Mouse (Mus musculus) heart, embryonic 14.5 days (tissue): ENCODE results near the gene Synrg. TPM values are rescaled to one million over a fixed set of nuclear protein-coding genes. Genes with fewer than 3 reads are reported as not detected.

Experiments used
- ATAC-seq: fragments of 200-750 bp; cut with Nextera tagmentation; 2 replicates; pipeline ENCODE4 v1.8.0; 2017; ENCODE audit warnings: low read depth, moderate TSS enrichment; ENCODE audit not compliant: insufficient number of reproducible peaks, insufficient read depth, low FRiP score
- H3K27ac ChIP-seq, 2 experiments: fragments of 200-500 bp in 1 of 2; fragments of 300-500 bp in 1 of 2; sonication (generic) in 1 of 2; replicated peaks in 1 of 2; 2 replicates each; pipeline ENCODE4 v1.5.1; 2012 to 2014; ENCODE audit warnings: low read depth in 2 of 2, low read length in 2 of 2, control low read depth in 1 of 2, mild to moderate bottlenecking in 1 of 2, mixed read lengths in 1 of 2; ENCODE audit not compliant: control insufficient read depth in 1 of 2, insufficient read depth in 1 of 2
- H3K27me3 ChIP-seq: fragments of 300-500 bp; sonication (generic); 2 replicates; pipeline ENCODE4 v1.6.1; 2014; ENCODE audit warnings: mild to moderate bottlenecking, low read length, control low read depth; ENCODE audit not compliant: control insufficient read depth, insufficient read depth
- H3K36me3 ChIP-seq: fragments of 300-500 bp; sonication (generic); 2 replicates; pipeline ENCODE4 v1.6.1; 2014; ENCODE audit warnings: mild to moderate bottlenecking, control low read depth, low read length, mixed read lengths; ENCODE audit not compliant: control insufficient read depth, insufficient read depth
- H3K4me1 ChIP-seq, 2 experiments: fragments of 200-500 bp in 1 of 2; fragments of 300-500 bp in 1 of 2; sonication (generic) in 1 of 2; 2 replicates each; pipeline ENCODE4 v1.6.1; 2012 to 2014; ENCODE audit warnings: low read length in 2 of 2, control low read depth in 1 of 2, mixed read lengths in 1 of 2; ENCODE audit not compliant: control insufficient read depth in 2 of 2, insufficient read depth in 2 of 2
- H3K4me2 ChIP-seq: fragments of 300-500 bp; sonication (generic); 2 replicates; pipeline ENCODE4 v1.6.1; 2014; ENCODE audit warnings: mild to moderate bottlenecking, low read length
- H3K4me3 ChIP-seq, 2 experiments: fragments of 200-500 bp in 1 of 2; fragments of 300-500 bp in 1 of 2; sonication (generic) in 1 of 2; 2 replicates each; pipeline ENCODE4 v1.5.1; 2012 to 2014; ENCODE audit warnings: low read length in 2 of 2, mild to moderate bottlenecking in 2 of 2, control low read depth in 1 of 2, low read depth in 1 of 2, moderate library complexity in 1 of 2; ENCODE audit not compliant: control insufficient read depth in 1 of 2, insufficient read depth in 1 of 2
- H3K9ac ChIP-seq: fragments of 300-500 bp; sonication (generic); 2 replicates; pipeline ENCODE4 v1.6.1; 2014; ENCODE audit warnings: mild to moderate bottlenecking, low read length
- H3K9me3 ChIP-seq: fragments of 300-500 bp; sonication (generic); 2 replicates; pipeline ENCODE4 v1.6.1; 2016; ENCODE audit warnings: low read length, control low read depth; ENCODE audit not compliant: control insufficient read depth
- WGBS: fragments of 180-500 bp; shearing (Covaris S2); extraction: QIAGEN DNeasy Blood & Tissue Kit; methylation state at CpG from one replicate; pipeline ENCODE4 v1.1.7; 2014; 5-methylcytosine and 5-hydroxymethylcytosine counted together
- polyA plus RNA-seq: library from polyadenylated mRNA; unstranded; fragments of >200 nt; fragmentation: Nextera tagmentation; extraction: Ambion mirVana; gene quantifications from 2 replicates; pipeline ENCODE4 v1.2.1, GENCODE M21; 2014

The Synrg gene
- polyA plus RNA-seq, 1 experiment from 2014 or later, result 10.8 TPM

- Histone ChIP-seq H3K4me2 (no peak overlapping the region), H3K4me3 (no peak overlapping the region), H3K36me3 (peaks cover 63% of the 10 kb centered on the region), H3K4me1 (peaks cover 17 to 26% of the 10 kb centered on the region in 2 experiments), H3K27me3 (peaks cover 55% of the 10 kb centered on the region), H3K27ac (no peak overlapping the region), H3K9me3 (0 out of 2 replicates have a peak, but pooled peaks cover 4% of the 10 kb centered on the region), H3K9ac (no peak overlapping the region)
- WGBS, result 94% methylated on average over 5 of the region's 5 CpGs
- ATAC-seq, result no peak
These were observed 63.0 kb downstream of the Synrg start for GRCm38 (mm10) chr11:84027231-84027630.

- Histone ChIP-seq H3K4me1 (peaks cover 17 to 26% of the 10 kb centered on the region in 2 experiments), H3K27ac (peak overlapping the region; percentile 61), H3K4me3 (0 out of 4 replicates have a peak overlapping the region, but pooled peaks of 1 of the 2 experiments have one; percentile 9), H3K9me3 (0 out of 2 replicates have a peak, but pooled peaks cover 4% of the 10 kb centered on the region), H3K4me2 (peak overlapping the region; percentile 53), H3K27me3 (peaks cover 65% of the 10 kb centered on the region), H3K36me3 (peaks cover 54% of the 10 kb centered on the region), H3K9ac (no peak overlapping the region)
- ATAC-seq, result peak; percentile 76
- WGBS, result 10% methylated on average over 9 of the region's 9 CpGs
These were observed 64.2 kb downstream of the Synrg start for GRCm38 (mm10) chr11:84028271-84029028.

- Histone ChIP-seq H3K27me3 (peaks cover 48% of the 10 kb centered on the region), H3K4me2 (no peak overlapping the region), H3K36me3 (peaks cover 20% of the 10 kb centered on the region), H3K9ac (no peak overlapping the region), H3K9me3 (no peaks in the 10 kb centered on the region), H3K27ac (no peak overlapping the region), H3K4me3 (no peak overlapping the region), H3K4me1 (peaks cover 17 to 25% of the 10 kb centered on the region in 2 experiments)
- ATAC-seq, result no peak
- WGBS, result 60% methylated on average over 9 of the region's 9 CpGs
These were observed 67.7 kb downstream of the Synrg start for GRCm38 (mm10) chr11:84031971-84032370.

- Histone ChIP-seq H3K36me3 (peaks cover 14% of the 10 kb centered on the region), H3K27me3 (peaks cover 45% of the 10 kb centered on the region), H3K27ac (no peak overlapping the region), H3K4me2 (no peak overlapping the region), H3K4me1 (peaks cover 14 to 19% of the 10 kb centered on the region in 2 experiments), H3K9ac (no peak overlapping the region), H3K4me3 (no peak overlapping the region), H3K9me3 (no peaks in the 10 kb centered on the region)
- 84% methylated on average over 5 of the region's 5 CpGs for WGBS
- ATAC-seq, result no peak
These were observed 68.3 kb downstream of the Synrg start for GRCm38 (mm10) chr11:84032559-84032958.

GRCm38 (mm10) chr11:84033671-84034070 is 69.4 kb downstream of the Synrg start:
- Histone ChIP-seq H3K4me1 (peaks cover 7 to 9% of the 10 kb centered on the region in 2 experiments; a peak in 3 of 4 replicates), H3K36me3 (peaks cover 21% of the 10 kb centered on the region; the same call in 1 of the 2 replicates), H3K4me3 (no peak overlapping the region), H3K4me2 (no peak overlapping the region), H3K27me3 (peaks cover 45% of the 10 kb centered on the region), H3K27ac (no peak overlapping the region), H3K9me3 (no peaks in the 10 kb centered on the region), H3K9ac (no peak overlapping the region)
- ATAC-seq, result no peak
- 63% methylated on average over 5 of the region's 5 CpGs for WGBS

- ATAC-seq, result no peak
- H3K27ac ChIP-seq, result no peak overlapping the region
- H3K9ac ChIP-seq, result no peak overlapping the region
- H3K9me3 ChIP-seq, result no peaks in the 10 kb centered on the region
- peaks cover 31% of the 10 kb centered on the region for H3K36me3 ChIP-seq
- H3K27me3 ChIP-seq, result peaks cover 5% of the 10 kb centered on the region; the same call in 1 of the 2 replicates
- WGBS, result 53% methylated on average over 6 of the region's 6 CpGs
- peaks cover 0 to 2% of the 10 kb centered on the region in 2 experiments; a peak in 2 of 4 replicates for H3K4me1 ChIP-seq
- H3K4me3 ChIP-seq, result no peak overlapping the region
- no peak overlapping the region for H3K4me2 ChIP-seq
These were observed 76.4 kb downstream of the Synrg start for GRCm38 (mm10) chr11:84040621-84041020.

GRCm38 (mm10) chr11:84042808-84043762 is 78.9 kb downstream of the Synrg start:
- Histone ChIP-seq H3K36me3 (peaks cover 30% of the 10 kb centered on the region), H3K27me3 (peaks cover 5% of the 10 kb centered on the region; the same call in 1 of the 2 replicates), H3K4me2 (no peak overlapping the region), H3K4me3 (no peak overlapping the region), H3K27ac (no peak overlapping the region), H3K4me1 (peaks cover 0 to 2% of the 10 kb centered on the region in 2 experiments; a peak in 2 of 4 replicates), H3K9me3 (no peaks in the 10 kb centered on the region), H3K9ac (no peak overlapping the region)
- 81% methylated on average over 14 of the region's 14 CpGs for WGBS
- no peak for ATAC-seq
